Mouse (Mus musculus): ENCODE measurements around the gene Tex33.

DNA sequence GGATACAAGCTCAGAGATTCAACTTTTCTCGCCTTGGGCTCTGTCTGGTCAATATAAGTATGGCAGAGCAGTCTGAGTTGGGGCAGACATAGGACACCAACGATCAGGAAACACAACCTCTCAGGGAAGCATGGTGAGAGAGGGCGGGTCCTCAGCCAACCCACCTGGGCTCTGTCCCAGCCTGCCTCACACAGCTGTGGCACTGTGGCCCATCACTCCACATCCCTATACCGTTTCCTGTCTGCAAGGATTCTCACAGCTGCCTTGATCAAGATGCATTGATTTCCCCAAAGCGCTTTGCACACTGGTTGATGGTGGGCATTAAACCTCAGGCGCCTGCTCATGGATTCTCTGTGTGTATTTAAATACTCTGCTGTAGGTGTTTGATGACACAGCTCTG is 62.7 kb downstream of the Tex33 start:
- TF ChIP-seq CTCF (IDR thresholded peaks at IDR 0.05; ENCODE audit: control insufficient read depth, insufficient read depth, low read length) (no peak), POLR2A (IDR thresholded peaks at IDR 0.05; ENCODE audit: borderline replicate concordance, control insufficient read depth, low read depth, low read length) (no peak)

Data from bone marrow, adult 2 months (tissue).